Mouse (Mus musculus): ENCODE measurements around the gene Mtmr11. TPM values are rescaled to one million over a fixed set of nuclear protein-coding genes. Genes with fewer than 3 reads are reported as not detected.
"Not testable (repeated sequence)": the region's sequence is repeated elsewhere in the genome, so short reads cannot be mapped to it uniquely, and the experiment has no call there.

Gene Mtmr11
- polyA plus RNA-seq, 1 experiment from 2014 or later, result 1.2 TPM

DNA sequence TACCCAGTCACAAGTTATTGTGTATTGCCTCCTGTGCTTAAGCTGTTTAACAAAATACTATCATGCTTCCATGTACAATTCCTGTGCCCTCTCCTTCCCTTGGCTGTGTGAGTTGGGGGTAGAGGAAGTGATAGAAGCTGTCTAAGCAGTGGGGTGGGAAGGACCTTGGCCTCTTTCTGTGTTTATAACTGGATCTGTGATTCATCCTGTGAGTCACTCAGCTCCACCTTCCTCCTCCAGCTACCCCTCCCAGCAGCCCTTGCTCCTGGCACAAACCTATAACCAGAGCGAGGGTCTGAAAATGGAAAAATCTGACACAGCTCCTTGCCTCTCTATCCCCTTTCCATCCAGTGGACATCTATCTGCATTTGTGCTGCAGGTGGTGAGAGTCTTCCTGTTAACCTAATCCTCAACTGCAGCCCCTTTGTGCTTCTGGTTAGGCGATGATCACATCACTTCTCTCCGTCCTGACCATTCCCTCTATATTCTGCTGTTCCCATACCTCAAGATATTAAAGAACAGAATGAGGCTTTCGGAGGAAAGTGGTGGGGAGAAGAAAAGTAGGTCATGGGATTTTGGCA lies 1.5 kb upstream of the Mtmr11 start:
- Histone ChIP-seq H3K36me3 (ENCODE audit: inconsistent target) (no peaks in the 10 kb centered on the region), H3K27ac (peak overlapping the region; percentile 86), H3K4me3 (ENCODE audit: inconsistent target) (peak overlapping the region; percentile 55; the same call in 1 of the 2 replicates), H3K79me2 (ENCODE audit: inconsistent target) (no peaks in the 10 kb centered on the region)
- 65% methylated on average over 3 of the region's 4 CpGs for WGBS (ENCODE audit: missing documents)

DNA sequence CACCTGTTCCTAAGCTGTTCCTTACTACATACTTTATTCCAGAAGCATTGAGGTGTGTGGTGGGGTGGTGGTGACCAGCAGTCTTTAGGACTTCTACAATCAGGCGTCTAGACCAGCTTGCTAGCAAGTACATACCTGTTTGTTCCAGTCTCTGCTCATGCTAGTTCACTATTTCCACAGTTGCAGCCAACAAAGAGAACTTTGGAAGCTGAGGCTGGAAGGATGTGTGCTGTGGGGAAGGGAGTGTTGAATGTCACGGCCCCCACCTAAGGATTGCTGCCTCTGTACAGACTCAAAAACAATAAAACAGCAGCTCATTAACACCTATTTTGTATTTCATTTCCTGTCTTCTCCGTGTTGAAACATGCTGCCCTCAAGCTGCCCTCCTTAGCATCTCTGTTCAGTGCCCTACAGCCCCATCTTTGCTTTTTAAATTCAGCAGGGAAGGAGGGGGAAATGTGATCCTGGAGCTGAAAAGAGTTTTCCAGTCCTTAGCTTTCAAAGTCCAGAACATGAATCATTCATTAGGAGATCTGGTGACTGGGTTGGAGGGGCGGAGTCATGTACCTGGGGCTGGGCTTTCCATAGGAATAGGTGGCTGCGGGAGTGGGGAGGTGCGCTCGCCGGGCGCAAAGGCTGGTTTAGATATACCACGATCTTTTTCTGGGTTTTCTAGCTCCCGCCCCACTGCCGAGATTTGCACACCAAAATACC lies 844 bp upstream of the Mtmr11 start:
- Histone ChIP-seq H3K4me3 (ENCODE audit: inconsistent target) (peak overlapping the region; percentile 55), H3K27ac (peak overlapping the region; percentile 86), H3K36me3 (ENCODE audit: inconsistent target) (no peaks in the 10 kb centered on the region), H3K79me2 (ENCODE audit: inconsistent target) (no peaks in the 10 kb centered on the region)
- 3% methylated on average over 12 of the region's 12 CpGs for WGBS (ENCODE audit: missing documents)

DNA sequence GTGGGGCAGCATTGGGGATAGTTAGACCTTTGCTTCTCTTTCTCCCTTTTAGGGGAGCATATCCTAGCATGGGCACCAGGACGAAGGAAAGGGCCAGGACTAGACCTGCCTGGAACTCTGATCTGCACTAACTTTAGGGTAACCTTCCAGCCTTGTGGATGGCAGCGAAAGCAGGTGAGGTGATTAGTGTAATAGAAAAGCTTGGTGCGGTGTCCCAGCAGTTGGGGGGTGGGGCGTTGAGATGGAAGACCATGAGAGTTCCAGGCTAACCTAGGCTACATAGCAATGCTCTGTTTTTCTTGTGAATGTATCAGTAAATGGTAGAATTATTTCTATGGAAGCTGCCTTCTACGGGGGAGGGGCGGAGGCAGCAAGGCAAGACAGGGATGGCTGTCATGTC lies 1.2 kb downstream of the Mtmr11 start:
- no peak overlapping the region for H3K4me3 ChIP-seq (ENCODE audit: inconsistent target)
- H3K27ac ChIP-seq, result no peak overlapping the region
- H3K36me3 ChIP-seq (ENCODE audit: inconsistent target), result no peaks in the 10 kb centered on the region
- no peaks in the 10 kb centered on the region for H3K79me2 ChIP-seq (ENCODE audit: inconsistent target)
- WGBS (ENCODE audit: missing documents), result 92% methylated on average over 6 of the region's 6 CpGs

GRCm38 (mm10) chr3:96168466-96169158 lies 6.8 kb downstream of the Mtmr11 start:
- no peak overlapping the region for H3K27ac ChIP-seq
- no peaks in the 10 kb centered on the region for H3K36me3 ChIP-seq (ENCODE audit: inconsistent target)
- H3K4me3 ChIP-seq (ENCODE audit: inconsistent target), result no peak overlapping the region
- H3K79me2 ChIP-seq (ENCODE audit: inconsistent target), result peaks cover 22% of the 10 kb centered on the region
- WGBS (ENCODE audit: missing documents), result 86% methylated on average over 11 of the region's 12 CpGs

DNA sequence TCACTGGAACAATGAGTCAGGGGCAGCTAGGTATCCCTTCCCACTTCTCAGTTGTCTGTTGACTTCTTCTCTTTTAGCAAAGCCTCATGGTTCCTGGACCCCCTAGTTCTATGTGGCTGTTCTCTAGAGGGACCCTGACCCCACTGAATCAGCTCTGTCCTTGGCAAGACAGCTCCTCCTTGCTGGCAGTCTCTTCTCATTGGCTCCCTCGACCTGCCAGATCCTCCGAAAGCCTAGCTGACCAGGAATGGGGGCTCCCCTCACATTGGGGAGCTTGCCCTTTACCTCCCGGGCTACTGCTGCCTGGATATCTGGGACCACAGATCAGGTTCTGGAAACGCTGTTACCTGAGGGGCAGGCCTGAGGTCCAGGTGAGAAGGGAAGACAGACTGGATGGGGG lies 8.5 kb downstream of the Mtmr11 start:
- no peaks in the 10 kb centered on the region for H3K36me3 ChIP-seq (ENCODE audit: inconsistent target)
- no peak overlapping the region for H3K4me3 ChIP-seq (ENCODE audit: inconsistent target)
- WGBS (ENCODE audit: missing documents), result 92% methylated on average over 4 of the region's 4 CpGs
- H3K27ac ChIP-seq, result peak overlapping the region; percentile 95
- peaks cover 39% of the 10 kb centered on the region for H3K79me2 ChIP-seq (ENCODE audit: inconsistent target)

DNA sequence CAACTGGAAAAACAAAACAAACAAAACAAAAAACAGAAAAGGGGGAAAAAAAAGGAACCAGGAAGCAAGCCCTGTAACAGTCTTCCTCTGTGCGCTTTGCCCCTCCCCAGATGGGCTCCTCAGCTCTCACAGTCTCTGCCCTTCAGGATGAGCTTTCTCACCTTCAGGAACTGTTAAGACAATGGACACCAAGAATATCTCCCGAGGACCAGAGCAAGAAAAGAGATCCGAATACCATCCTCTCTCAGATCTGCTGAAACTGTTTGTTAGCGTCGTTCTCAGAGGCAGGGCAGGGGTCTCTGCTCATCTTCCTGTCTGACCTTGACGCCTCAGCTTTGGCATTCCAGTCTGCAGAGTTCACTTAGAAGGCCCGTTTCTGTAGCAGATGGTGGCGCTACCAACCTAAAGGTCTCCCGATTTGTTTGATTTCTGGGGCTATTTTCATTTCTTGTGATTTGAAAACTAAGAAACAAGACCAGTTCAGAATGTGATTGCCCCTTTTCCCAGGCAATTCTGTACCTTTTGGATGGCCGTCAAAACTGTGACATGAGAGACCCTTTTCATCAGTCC lies 9.3 kb downstream of the Mtmr11 start:
- 59% methylated on average over 10 of the region's 10 CpGs for WGBS (ENCODE audit: missing documents)
- Histone ChIP-seq H3K36me3 (ENCODE audit: inconsistent target) (peaks cover 5% of the 10 kb centered on the region; the same call in 1 of the 2 replicates), H3K79me2 (ENCODE audit: inconsistent target) (peaks cover 46% of the 10 kb centered on the region), H3K4me3 (ENCODE audit: inconsistent target) (peak overlapping the region; percentile 92), H3K27ac (peak overlapping the region; percentile 95)

- peak overlapping the region; percentile 95 for H3K27ac ChIP-seq
- peaks cover 8% of the 10 kb centered on the region; the same call in 1 of the 2 replicates for H3K36me3 ChIP-seq (ENCODE audit: inconsistent target)
- 17% methylated on average over 18 of the region's 18 CpGs for WGBS (ENCODE audit: missing documents)
Measured at GRCm38 (mm10) chr3:96171583-96172196, 9.9 kb downstream of the Mtmr11 start.

GRCm38 (mm10) chr3:96172197-96173178 lies 10.7 kb downstream of the Mtmr11 start, which contains the start of gene Sf3b4:
Gene Sf3b4, plus strand, starts transcription at chr3:96172332.
- Histone ChIP-seq H3K27ac (peak within 1 kb of the TSS; percentile 95), H3K79me2 (ENCODE audit: inconsistent target) (peaks cover 52% of the 10 kb centered on the region), H3K36me3 (ENCODE audit: inconsistent target) (peaks cover 11% of the 10 kb centered on the region; the same call in 1 of the 2 replicates), H3K4me3 (ENCODE audit: inconsistent target) (peak within 1 kb of the TSS; percentile 92)
- WGBS (ENCODE audit: missing documents), result 2% methylated on average over 58 of the region's 58 CpGs

More at GRCm38 (mm10) chr3:96171583-96172196, 9.9 kb downstream of the Mtmr11 start:
- Histone ChIP-seq H3K4me3 (ENCODE audit: inconsistent target) (peak overlapping the region; percentile 92), H3K79me2 (ENCODE audit: inconsistent target) (peaks cover 52% of the 10 kb centered on the region)

DNA sequence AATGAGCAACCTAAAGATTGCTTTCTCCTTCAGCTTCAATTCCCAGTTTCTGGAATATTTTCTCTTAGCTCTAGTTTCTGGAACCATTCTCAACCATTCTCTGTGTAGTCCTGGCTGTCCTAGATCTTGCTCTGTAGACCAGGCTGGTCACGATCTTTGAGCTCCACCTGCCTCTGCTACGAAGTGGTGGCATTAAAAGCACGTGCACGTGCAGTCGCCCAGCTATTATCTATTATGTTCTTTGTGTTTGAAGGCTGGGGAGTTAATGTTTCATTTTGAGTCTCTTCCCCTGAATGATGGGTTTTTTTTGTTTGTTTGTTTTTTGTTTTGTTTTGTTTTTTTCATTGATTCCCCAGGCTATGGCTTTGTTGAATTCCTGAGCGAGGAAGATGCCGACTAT lies 11.4 kb downstream of the Mtmr11 start:
- H3K4me3 ChIP-seq (ENCODE audit: inconsistent target), result peak overlapping the region; percentile 92
- 48% methylated on average over 5 of the region's 7 CpGs for WGBS (ENCODE audit: missing documents)
- H3K36me3 ChIP-seq (ENCODE audit: inconsistent target), result peaks cover 18% of the 10 kb centered on the region
- H3K27ac ChIP-seq, result peak overlapping the region; percentile 95
- H3K79me2 ChIP-seq (ENCODE audit: inconsistent target), result peaks cover 52% of the 10 kb centered on the region

- Histone ChIP-seq H3K79me2 (ENCODE audit: inconsistent target) (peaks cover 52% of the 10 kb centered on the region), H3K27ac (peak overlapping the region; percentile 68), H3K36me3 (ENCODE audit: inconsistent target) (peaks cover 22% of the 10 kb centered on the region)
- WGBS (ENCODE audit: missing documents), result 91% methylated on average over 3 of the region's 4 CpGs
- not testable (repeated sequence) for H3K4me3 ChIP-seq (ENCODE audit: inconsistent target)
Measured at GRCm38 (mm10) chr3:96174042-96174441, 12.2 kb downstream of the Mtmr11 start.

DNA sequence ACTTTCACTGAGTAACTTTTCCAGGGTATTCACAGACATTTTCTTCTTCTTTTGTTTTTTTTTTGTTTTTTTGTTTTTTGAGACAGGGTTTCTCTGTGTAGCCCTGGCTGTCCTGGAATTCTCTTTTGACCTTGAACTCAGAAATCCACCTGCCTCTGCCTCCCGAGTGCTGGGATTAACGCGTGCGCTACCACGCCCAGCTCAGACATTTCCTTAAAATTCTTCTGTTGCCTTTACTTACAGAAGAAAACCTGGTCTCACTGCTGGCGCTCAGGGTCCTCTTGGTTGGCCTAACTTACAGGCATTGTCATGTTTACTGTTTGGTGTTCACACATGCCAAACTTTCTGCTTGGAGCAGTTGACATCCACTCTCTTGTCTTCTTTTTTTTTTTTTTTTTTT lies 13.4 kb downstream of the Mtmr11 start:
- Histone ChIP-seq H3K27ac (peak overlapping the region; percentile 68), H3K36me3 (ENCODE audit: inconsistent target) (peaks cover 22% of the 10 kb centered on the region), H3K79me2 (ENCODE audit: inconsistent target) (peaks cover 52% of the 10 kb centered on the region), H3K4me3 (ENCODE audit: inconsistent target) (no peak overlapping the region)
- WGBS (ENCODE audit: missing documents), result 97% methylated on average over 6 of the region's 6 CpGs

DNA sequence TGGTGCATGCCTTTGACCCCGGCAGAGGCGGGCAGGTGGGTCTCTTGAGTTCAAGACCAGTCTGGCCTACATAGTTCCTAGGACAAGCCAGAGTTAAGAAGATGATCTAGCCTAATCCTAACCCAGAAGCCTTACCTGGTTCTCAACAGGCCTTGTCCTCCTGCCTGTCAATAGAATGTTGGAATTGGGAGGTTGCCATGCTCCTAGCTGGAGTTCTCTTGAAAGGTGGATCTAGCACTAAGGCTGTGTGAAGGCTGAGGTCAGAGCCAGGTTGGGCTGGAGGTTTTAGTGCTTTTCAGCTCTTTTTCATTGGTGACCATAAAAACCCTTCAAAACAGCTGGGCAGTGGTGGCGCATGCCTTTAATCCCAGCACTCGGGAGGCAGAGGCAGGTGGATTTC lies 16.6 kb downstream of the Mtmr11 start:
- Histone ChIP-seq H3K4me3 (ENCODE audit: inconsistent target) (no peak overlapping the region), H3K27ac (no peak overlapping the region), H3K36me3 (ENCODE audit: inconsistent target) (peaks cover 22% of the 10 kb centered on the region), H3K79me2 (ENCODE audit: inconsistent target) (peaks cover 32% of the 10 kb centered on the region)
- 90% methylated on average over 4 of the region's 4 CpGs for WGBS (ENCODE audit: missing documents)

DNA sequence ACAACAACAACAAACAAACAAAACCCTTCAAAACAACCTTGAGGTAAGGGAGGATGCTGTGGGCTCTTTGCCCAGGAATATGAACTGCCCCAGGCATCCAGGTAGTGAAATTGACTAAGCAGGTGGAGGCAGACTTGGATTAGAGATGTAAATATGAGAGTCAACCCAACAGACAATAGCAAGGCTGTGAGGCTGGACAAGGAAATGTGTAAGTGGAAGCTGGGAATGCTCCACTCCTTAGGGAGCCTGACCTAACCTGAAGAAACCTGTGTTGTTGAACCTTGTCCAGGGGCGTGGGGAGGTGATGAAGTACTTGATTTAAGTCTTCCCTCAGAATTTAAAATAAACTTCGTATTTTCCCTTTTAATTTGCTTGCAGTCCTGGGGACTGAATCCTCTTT lies 17.1 kb downstream of the Mtmr11 start:
- WGBS (ENCODE audit: missing documents), result 94% methylated on average over 2 of the region's 2 CpGs
- H3K4me3 ChIP-seq (ENCODE audit: inconsistent target), result no peak overlapping the region
- H3K79me2 ChIP-seq (ENCODE audit: inconsistent target), result peaks cover 27% of the 10 kb centered on the region
- peaks cover 22% of the 10 kb centered on the region for H3K36me3 ChIP-seq (ENCODE audit: inconsistent target)
- no peak overlapping the region for H3K27ac ChIP-seq
